Mouse (Mus musculus): ENCODE results near the gene Ddx1. TPM values are rescaled to one million over a fixed set of nuclear protein-coding genes. Genes with fewer than 3 reads are reported as not detected.

The Ddx1 gene
- polyA plus RNA-seq, 2 experiments = 22.5 to 68.5 TPM

DNA sequence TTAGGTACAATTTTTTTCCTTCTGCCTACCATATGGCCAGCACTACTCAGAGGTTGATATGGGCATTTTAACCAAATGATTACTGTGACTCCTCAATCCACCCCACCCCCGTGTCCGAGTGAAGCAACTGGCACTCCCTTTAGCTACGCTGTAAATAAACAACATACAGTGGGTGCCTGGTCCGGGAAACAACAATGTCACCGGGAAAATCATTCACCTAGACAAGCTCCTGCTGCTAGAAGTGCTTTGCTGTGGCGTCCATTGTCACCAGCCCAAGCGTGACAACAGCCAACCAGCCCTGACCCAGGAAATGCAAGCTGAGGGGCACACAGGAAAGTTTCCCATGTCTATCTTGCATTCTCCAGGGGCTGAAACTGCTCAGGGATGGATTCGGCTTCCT is 66.8 kb downstream of the Ddx1 start:
- no peak overlapping the region for H3K4me2 ChIP-seq (ENCODE audit: low read depth)
- no peak overlapping the region for H3K9ac ChIP-seq (replicated peaks)
- no peaks in the 10 kb centered on the region for H3K9me3 ChIP-seq (ENCODE audit: control insufficient read depth, low read length)
- TF ChIP-seq CTCF (IDR thresholded peaks at IDR 0.05; ENCODE audit: low read depth) = no peak
- no peak for DNase-seq (ENCODE audit: low read depth in 3 of 3, low spot score in 3 of 3)
- no peak for ATAC-seq (ENCODE audit: insufficient read depth)
- no peak overlapping the region for H3K4me3 ChIP-seq (ENCODE audit: insufficient read depth in 1 of 2, low read depth in 2 of 2, low read length in 2 of 2)
- 55% methylated on average over 8 of the region's 8 CpGs for WGBS (ENCODE audit: insufficient replicate concordance)
- no peaks in the 10 kb centered on the region for H3K27me3 ChIP-seq (ENCODE audit: control insufficient read depth, insufficient read depth, low read length)
- H3K36me3 ChIP-seq (replicated peaks; ENCODE audit: control insufficient read depth, insufficient read depth, low read depth) = no peaks in the 10 kb centered on the region
- no peak overlapping the region; the same call in 1 of the 2 replicates for H3K27ac ChIP-seq
- peaks cover 34 to 59% of the 10 kb centered on the region in 2 experiments for H3K4me1 ChIP-seq (replicated peaks; ENCODE audit: control insufficient read depth in 2 of 2, insufficient read depth in 2 of 2, low read length in 1 of 2)

DNA sequence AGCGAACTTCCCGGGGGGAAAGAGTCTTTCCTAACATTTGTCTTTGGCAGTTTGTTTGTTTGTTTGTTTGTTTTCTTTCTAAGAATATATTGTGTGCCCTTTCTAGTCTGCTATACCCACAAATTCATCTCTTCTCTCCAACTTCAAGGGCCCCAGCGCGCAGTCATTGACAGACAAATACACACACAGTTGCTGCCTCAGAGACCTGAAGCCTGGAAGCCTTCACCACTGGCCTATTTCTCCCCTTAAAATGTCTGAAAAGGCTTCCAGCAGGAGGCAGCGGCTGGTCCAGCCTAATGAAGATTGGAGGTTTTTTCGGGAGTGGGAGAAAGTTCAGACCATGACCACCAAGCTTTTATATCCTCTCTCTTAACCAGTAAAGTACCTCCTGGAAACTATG is 67.3 kb downstream of the Ddx1 start:
- H3K4me2 ChIP-seq (ENCODE audit: low read depth) = peak overlapping the region; percentile 78
- 0 out of 2 replicates have a peak, but pooled peaks have one; percentile 15 for TF ChIP-seq CTCF (IDR thresholded peaks at IDR 0.05; ENCODE audit: low read depth)
- TF ChIP-seq EP300 (IDR thresholded peaks at IDR 0.05; ENCODE audit: low read depth) = no peak

DNA sequence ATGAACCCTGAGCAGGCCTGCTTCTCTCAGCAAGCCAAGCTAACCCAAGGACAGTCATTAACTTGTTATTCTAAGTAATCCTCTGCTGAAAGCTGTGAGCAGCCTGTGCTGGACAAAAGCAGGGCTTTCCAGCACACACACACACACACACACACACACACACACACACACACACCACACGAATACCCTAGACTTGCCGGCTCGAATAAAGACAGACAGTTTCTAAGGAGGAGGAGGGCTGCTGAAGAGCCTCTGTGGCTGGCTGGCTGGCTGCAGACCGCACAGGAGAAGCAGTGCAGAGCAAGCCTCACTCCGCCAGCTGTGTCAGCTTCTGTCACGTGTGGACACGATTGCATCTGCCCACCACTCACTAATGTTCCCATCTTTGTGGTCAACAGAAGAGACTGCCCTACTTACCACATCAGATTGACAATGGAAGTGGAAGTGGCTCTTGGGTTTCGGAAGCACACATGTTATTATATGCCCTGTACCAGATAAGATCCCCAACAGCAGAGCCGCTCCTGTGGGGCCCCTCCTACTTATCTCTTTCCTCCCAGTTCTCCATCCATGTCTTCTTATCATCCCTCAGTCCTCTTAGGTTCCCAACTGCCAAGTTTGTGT is 68.2 kb downstream of the Ddx1 start:
- DNase-seq (ENCODE audit: low read depth in 3 of 3, low spot score in 3 of 3) (peak; percentile 63 to 72 (median 64)), ATAC-seq (ENCODE audit: insufficient read depth) (peak; percentile 93)
- Histone ChIP-seq H3K4me3 (ENCODE audit: insufficient read depth in 1 of 2, low read depth in 2 of 2, low read length in 2 of 2) (peak overlapping the region; percentile 65 to 96), H3K9me3 (ENCODE audit: control insufficient read depth, low read length) (no peaks in the 10 kb centered on the region), H3K4me1 (replicated peaks; ENCODE audit: control insufficient read depth in 2 of 2, insufficient read depth in 2 of 2, low read length in 1 of 2) (peaks cover 34 to 62% of the 10 kb centered on the region in 2 experiments), H3K9ac (replicated peaks) (peak overlapping the region; percentile 77), H3K27me3 (ENCODE audit: control insufficient read depth, insufficient read depth, low read length) (no peaks in the 10 kb centered on the region), H3K27ac (peak overlapping the region; percentile 89), H3K4me2 (ENCODE audit: low read depth) (peak overlapping the region; percentile 78), H3K36me3 (replicated peaks; ENCODE audit: control insufficient read depth, insufficient read depth, low read depth) (no peaks in the 10 kb centered on the region)
- TF ChIP-seq EP300 (IDR thresholded peaks at IDR 0.05; ENCODE audit: low read depth) (peak; percentile 95), CTCF (IDR thresholded peaks at IDR 0.05; ENCODE audit: low read depth) (no peak)
- WGBS (ENCODE audit: insufficient replicate concordance) = 7% methylated on average over 9 of the region's 9 CpGs

More for the DNA sequence above, 67.3 kb downstream of the Ddx1 start:
- Histone ChIP-seq H3K9me3 (ENCODE audit: control insufficient read depth, low read length) (no peaks in the 10 kb centered on the region), H3K4me1 (replicated peaks; ENCODE audit: control insufficient read depth in 2 of 2, insufficient read depth in 2 of 2, low read length in 1 of 2) (peaks cover 34 to 62% of the 10 kb centered on the region in 2 experiments), H3K27ac (peak overlapping the region; percentile 89), H3K27me3 (ENCODE audit: control insufficient read depth, insufficient read depth, low read length) (no peaks in the 10 kb centered on the region), H3K36me3 (replicated peaks; ENCODE audit: control insufficient read depth, insufficient read depth, low read depth) (no peaks in the 10 kb centered on the region), H3K9ac (replicated peaks) (no peak overlapping the region), H3K4me3 (ENCODE audit: insufficient read depth in 1 of 2, low read depth in 2 of 2, low read length in 2 of 2) (no peak overlapping the region)
- DNase-seq (ENCODE audit: low read depth in 3 of 3, low spot score in 3 of 3) = no peak
- no peak for ATAC-seq (ENCODE audit: insufficient read depth)
- 54% methylated on average over 6 of the region's 6 CpGs for WGBS (ENCODE audit: insufficient replicate concordance)

DNA sequence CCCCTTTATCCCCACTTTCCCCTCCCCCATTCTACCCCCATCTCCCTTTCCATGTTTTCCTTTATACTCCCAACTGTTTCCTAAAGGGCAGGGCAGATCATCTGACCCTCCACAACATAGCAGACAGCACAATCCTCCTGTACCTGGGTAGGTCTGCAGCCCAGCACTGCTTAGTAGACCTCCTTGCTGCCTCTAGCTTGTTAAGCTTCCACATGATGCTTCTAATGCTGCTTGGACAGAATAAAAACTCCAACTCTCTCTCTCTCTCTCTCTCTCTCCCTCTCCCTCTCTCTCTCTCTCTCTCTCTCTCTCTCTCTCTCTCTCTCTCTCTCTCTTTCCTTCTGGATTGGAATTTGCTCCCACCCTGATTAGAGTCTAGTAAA is 68.7 kb downstream of the Ddx1 start:
- peak overlapping the region; percentile 78 for H3K4me2 ChIP-seq (ENCODE audit: low read depth)
- no peak for DNase-seq (ENCODE audit: low read depth in 3 of 3, low spot score in 3 of 3)
- H3K9me3 ChIP-seq (ENCODE audit: control insufficient read depth, low read length) = no peaks in the 10 kb centered on the region
- no peak for TF ChIP-seq EP300 (IDR thresholded peaks at IDR 0.05; ENCODE audit: low read depth)
- TF ChIP-seq CTCF (IDR thresholded peaks at IDR 0.05; ENCODE audit: low read depth) = no peak
- H3K9ac ChIP-seq (replicated peaks) = peak overlapping the region; percentile 77
- H3K4me1 ChIP-seq (replicated peaks; ENCODE audit: control insufficient read depth in 2 of 2, insufficient read depth in 2 of 2, low read length in 1 of 2) = peaks cover 34 to 62% of the 10 kb centered on the region in 2 experiments
- H3K36me3 ChIP-seq (replicated peaks; ENCODE audit: control insufficient read depth, insufficient read depth, low read depth) = no peaks in the 10 kb centered on the region
- peak overlapping the region; percentile 89 for H3K27ac ChIP-seq
- no peaks in the 10 kb centered on the region for H3K27me3 ChIP-seq (ENCODE audit: control insufficient read depth, insufficient read depth, low read length)
- H3K4me3 ChIP-seq (ENCODE audit: insufficient read depth in 1 of 2, low read depth in 2 of 2, low read length in 2 of 2) = peak overlapping the region; percentile 65 to 96
- no peak for ATAC-seq (ENCODE audit: insufficient read depth)

DNA sequence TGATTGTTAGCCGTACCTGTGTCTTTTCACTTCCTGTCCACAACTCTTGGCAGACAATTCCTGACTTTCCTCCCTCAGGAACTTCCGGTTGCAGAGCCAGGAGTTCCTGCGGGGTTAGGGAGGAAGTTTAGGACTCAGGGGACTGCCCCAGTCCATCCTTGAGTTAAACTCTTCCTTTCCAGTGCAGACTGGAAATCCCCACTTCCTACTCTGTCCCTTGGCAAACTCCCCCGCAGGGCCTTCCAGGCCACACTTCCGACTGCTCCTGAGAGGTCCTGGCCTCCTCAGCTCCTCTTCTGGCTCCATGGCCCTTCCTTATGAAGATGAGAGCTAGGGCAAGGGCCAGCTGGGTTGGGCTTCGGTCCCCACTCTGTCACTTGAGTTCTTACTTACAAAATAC is 71.4 kb downstream of the Ddx1 start:
- TF ChIP-seq CTCF (IDR thresholded peaks at IDR 0.05; ENCODE audit: low read depth) (no peak), EP300 (IDR thresholded peaks at IDR 0.05; ENCODE audit: low read depth) (no peak)
- H3K27ac ChIP-seq = no peak overlapping the region; the same call in 1 of the 2 replicates
- no peak overlapping the region for H3K9ac ChIP-seq (replicated peaks)
- no peaks in the 10 kb centered on the region for H3K36me3 ChIP-seq (replicated peaks; ENCODE audit: control insufficient read depth, insufficient read depth, low read depth)
- H3K4me3 ChIP-seq (ENCODE audit: insufficient read depth in 1 of 2, low read depth in 2 of 2, low read length in 2 of 2) = no peak overlapping the region
- no peaks in the 10 kb centered on the region for H3K9me3 ChIP-seq (ENCODE audit: control insufficient read depth, low read length)
- no peak for ATAC-seq (ENCODE audit: insufficient read depth)
- DNase-seq (ENCODE audit: low read depth in 3 of 3, low spot score in 3 of 3) = no peak
- H3K4me2 ChIP-seq (ENCODE audit: low read depth) = no peak overlapping the region
- H3K27me3 ChIP-seq (ENCODE audit: control insufficient read depth, insufficient read depth, low read length) = no peaks in the 10 kb centered on the region
- WGBS (ENCODE audit: insufficient replicate concordance) = 41% methylated on average over 6 of the region's 6 CpGs
- peaks cover 33 to 54% of the 10 kb centered on the region in 2 experiments for H3K4me1 ChIP-seq (replicated peaks; ENCODE audit: control insufficient read depth in 2 of 2, insufficient read depth in 2 of 2, low read length in 1 of 2)
